Mouse (Mus musculus) ES-E14 (cell line): ENCODE data around the gene Abtb1.

Experiments used
- HCFC1 ChIP-seq: IDR thresholded peaks from 2 replicates; pipeline ENCODE4 v1.6.1; 2012; ENCODE audit warnings: low read length, inconsistent platforms, borderline replicate concordance; ENCODE audit not compliant: insufficient read depth
- MAFK ChIP-seq: IDR thresholded peaks from 2 replicates; pipeline ENCODE4 v1.6.1; 2014; ENCODE audit warnings: mild to moderate bottlenecking, low read depth, low read length, inconsistent platforms; ENCODE audit not compliant: insufficient read depth
- ZNF384 ChIP-seq: IDR thresholded peaks from 2 replicates; pipeline ENCODE4 v1.6.1; 2012; ENCODE audit warnings: low read depth, low read length, inconsistent platforms

GRCm38 (mm10) chr6:88829579-88829978 lies 12.2 kb downstream of the Abtb1 start:
- TF ChIP-seq MAFK: no peak
- no peak for TF ChIP-seq ZNF384
- TF ChIP-seq HCFC1: no peak
